Mouse (Mus musculus) urinary bladder, postnatal 25 days (tissue): Measurements from ENCODE around the gene Antxrl.

ENCODE experiments used
- DNase-seq: peaks from one replicate; pipeline ENCODE4 v3.0.0; 2022; ENCODE audit warnings: low spot score

The Antxrl gene

DNA sequence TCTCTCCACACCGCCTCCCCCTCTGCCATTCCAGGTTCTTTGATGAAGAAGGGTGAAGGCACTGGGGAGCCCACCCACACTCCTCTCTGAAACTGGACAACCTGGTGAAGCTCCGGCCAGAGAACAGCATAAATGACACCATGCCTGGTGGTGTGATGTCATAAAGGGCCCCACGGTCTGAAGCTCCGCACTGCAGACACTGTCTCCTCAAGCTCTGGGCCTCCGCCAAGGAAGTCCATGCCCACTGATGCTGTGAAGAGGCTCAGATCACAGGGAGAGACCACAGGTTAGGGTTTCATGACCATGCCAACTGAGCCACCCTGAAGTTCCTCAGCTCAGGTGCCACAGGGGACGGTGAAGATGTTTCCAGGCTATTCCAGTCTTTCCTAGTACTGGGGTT is at the start of gene Antxrl:
Antxrl (plus strand) TSS at position 192 of the 400 bp plus-strand sequence.
- DNase-seq: no peak

DNA sequence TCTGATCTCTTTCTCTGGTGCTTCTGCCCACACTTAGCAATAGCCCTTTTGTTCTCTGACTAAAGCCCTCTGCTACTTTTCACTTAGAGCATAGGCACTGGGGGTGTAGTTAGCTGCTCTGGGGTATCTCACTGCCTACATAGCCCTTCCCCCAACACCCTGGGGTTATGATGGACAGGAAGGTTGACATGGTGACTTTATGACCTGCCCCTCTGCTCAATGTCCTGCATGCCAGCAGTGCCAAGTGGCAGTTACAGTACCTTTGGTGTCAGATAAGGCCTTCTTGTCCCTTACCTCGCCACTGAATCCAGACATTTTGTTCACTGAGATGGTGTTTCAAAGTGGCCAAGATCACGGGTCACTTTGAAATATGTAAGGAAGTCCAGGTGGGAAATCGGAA is 37.4 kb upstream of the Antxrl start, which contains the start of gene Gm30083:
Gm30083 (minus strand) TSS at position 120 of the 400 bp plus-strand sequence.
- no peak for DNase-seq

DNA sequence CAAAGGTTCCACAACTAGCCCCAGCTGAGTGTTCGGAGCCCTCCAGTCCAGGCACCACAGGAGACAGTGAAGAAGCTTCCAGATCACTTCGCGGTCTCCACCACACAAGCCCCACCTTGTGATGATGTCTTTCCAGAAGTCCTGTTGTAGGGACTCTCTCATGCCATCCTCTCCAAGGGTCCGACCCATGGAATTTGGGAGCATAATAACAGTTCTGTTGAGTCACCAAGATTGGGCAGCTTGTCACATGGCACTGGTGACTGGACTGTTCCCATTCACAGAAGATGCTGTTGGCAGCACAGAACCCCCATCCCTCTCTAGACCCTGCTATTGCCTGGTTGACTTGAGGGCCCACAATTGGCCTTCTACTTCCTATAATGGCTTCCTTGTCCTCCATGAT is 36.1 kb upstream of the Antxrl start, which contains the start of gene Gm5460:
Gm5460 (plus strand) TSS at position 378 of the 400 bp plus-strand sequence.
- no peak for DNase-seq

- no peak for DNase-seq
Measured at GRCm38 (mm10) chr14:34016938-34017337, 35.6 kb upstream of the Antxrl start.

DNA sequence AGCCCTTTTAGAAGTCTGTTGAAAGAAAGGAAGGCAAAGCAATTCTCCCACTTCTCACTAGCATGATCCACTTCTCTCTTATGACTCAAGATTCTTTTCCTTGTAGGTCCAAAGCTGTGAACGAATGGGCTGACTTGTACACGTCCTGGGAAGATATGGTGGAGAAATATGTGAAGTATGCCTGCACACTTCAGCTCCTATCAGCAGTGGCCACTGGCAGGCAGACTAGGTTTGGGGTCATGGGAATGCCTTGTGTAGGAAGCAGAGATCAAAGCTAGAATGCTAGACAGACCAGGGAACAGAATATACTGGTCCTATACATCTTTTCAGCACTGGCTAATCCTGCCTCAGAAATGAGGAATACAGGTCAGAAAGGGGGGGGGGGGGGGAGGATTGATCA is 25.8 kb upstream of the Antxrl start:
- no peak for DNase-seq

GRCm38 (mm10) chr14:34033841-34034610 is 18.5 kb upstream of the Antxrl start:
- no peak for DNase-seq

- no peak for DNase-seq
Measured at GRCm38 (mm10) chr14:34041241-34041640, 11.3 kb upstream of the Antxrl start.

- DNase-seq: no peak
Measured at GRCm38 (mm10) chr14:34043341-34043740, 9.2 kb upstream of the Antxrl start.

DNA sequence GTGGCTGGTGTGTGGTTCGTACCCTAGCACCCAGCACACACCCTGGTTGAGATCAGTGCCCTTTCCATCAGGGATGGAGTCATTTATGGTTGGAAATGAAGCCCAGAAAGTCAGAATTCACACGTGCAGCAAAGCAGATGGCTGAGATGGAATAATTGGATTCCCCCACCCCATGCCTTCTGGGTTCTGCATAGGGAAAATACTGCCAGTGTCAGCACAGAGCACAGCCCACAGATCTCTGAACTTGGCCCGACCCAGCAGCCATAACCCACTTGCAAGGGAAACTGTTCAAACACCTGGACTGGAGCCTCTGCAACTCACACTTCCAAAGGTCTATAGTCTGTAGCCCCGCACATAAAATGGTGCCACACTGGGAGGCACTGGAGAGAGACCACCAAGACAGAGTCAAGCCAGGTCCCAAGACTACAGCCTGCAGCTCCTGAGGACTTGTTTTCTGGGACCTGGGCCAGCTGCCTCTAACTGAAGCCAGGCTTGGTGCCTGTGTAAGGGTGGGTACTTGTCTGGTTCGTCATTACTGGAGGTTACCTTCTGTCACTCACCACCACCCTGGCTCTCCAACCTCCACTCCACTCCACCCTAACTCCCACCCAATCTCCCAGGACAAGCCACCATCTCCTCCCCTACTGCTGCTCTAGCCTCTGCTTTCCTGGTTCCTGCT is 2.3 kb upstream of the Antxrl start:
- no peak for DNase-seq

GRCm38 (mm10) chr14:34071665-34072064 is 19.2 kb downstream of the Antxrl start:
- DNase-seq: no peak

- DNase-seq: no peak
Measured at GRCm38 (mm10) chr14:34075346-34075745, 22.8 kb downstream of the Antxrl start.

- DNase-seq: no peak
Measured at GRCm38 (mm10) chr14:34077222-34077621, 24.7 kb downstream of the Antxrl start.

DNA sequence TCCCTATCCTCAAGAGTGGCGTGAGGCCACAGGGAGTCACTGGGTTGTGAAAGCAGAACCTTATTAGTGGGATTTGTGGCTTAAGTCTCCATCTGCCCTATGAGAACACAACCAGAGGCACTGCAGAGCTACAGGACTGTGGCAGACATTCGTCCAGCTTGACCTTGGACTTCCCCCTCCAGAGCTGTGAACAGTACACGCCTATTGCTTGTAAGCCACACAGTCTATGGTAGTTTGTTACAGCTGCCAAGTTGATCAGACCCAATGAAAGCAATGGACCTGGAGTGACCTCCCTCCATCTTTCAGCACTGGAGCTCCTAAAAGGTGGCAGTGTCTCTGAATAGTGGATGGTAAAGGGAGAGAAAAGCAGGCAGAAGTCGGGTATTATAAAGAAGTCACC is 25.8 kb downstream of the Antxrl start:
- DNase-seq: no peak

DNA sequence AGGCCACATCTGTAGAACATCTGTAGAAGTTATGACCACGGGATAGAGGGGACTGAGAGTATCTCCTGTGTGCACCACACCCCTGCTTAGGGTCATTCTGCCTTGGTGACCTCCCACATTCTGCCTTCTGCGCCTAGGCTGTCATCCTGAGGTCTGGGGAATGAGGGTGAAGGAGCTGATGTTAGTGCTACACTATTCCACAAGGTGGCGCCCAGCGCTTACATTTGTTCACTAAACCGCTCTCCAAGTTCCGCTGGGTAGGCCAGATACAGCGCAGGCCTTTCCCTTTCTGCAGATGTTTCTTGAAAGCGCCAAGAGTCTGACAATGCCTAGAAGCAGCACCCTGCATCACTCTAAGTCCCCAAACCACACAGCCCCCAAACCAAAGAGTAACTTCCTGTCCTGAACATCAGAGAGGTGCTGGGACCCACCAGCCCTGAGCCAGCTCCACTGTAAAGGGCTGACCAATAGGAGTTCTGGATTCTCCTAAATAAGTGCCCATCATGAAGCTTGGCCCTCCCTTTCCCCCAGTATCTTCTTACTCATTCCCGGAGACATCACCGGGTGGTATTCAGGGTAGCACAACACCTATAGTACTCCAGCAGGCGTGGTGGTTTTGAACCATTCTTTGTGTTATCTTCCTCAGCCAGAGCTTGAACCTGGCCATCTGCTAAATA is 28.0 kb downstream of the Antxrl start:
- peak; percentile 73 for DNase-seq

GRCm38 (mm10) chr14:34085731-34086130 is 33.2 kb downstream of the Antxrl start, which contains the start of gene Anxa8:
TSS of gene Anxa8 (plus strand) at chr14:34085981.
- peak; percentile 52 for DNase-seq

GRCm38 (mm10) chr14:34086806-34087205 is 34.3 kb downstream of the Antxrl start:
- no peak for DNase-seq

DNA sequence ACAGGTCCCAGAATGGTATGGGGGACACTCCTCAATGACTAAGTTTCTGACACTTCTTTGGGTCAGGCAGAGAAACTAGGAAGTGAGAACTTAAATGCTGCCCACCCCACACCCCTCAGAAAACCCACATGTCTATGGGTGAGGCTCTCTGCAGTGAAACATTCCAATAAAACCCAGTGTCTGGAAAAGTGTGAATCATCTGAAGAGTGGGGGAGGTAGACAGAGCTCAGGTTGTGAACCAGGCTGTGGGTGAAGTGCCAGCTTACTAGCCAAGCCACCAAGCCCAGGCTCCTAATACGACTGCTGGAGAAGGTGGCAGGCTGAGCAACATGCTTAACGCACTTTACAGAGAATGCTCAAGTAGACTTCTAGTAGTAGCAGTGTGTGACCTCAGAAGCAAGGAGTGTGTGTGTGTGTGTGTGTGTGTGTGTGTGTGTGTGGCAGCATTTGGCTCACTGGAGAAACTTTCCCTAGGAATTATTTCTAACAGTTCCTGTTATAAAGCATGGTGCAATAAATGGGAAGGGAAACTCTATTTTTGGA is 35.4 kb downstream of the Antxrl start:
- DNase-seq: no peak

- DNase-seq: no peak
Measured at GRCm38 (mm10) chr14:34089796-34090195, 37.3 kb downstream of the Antxrl start.

DNA sequence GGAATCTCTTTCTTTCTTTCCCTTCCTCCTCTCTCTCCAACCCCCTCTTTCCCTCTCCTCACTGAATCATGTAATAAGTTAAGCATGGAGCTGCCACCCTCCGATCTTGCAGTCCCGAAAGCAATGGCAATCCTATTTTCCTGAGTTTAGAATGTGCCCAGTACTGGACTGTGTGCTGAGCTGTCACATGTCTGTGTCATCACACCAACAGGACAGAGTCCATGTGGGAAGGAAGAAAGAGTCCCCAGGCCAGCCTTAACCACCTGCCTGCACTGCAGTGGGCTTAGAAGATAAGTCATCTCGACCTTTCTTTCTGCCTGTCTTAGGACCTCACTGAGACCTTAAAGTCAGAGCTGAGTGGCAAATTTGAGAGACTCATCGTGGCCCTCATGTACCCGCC is 39.0 kb downstream of the Antxrl start:
- no peak for DNase-seq

- no peak for DNase-seq
Measured at GRCm38 (mm10) chr14:34092856-34093255, 40.3 kb downstream of the Antxrl start.

DNA sequence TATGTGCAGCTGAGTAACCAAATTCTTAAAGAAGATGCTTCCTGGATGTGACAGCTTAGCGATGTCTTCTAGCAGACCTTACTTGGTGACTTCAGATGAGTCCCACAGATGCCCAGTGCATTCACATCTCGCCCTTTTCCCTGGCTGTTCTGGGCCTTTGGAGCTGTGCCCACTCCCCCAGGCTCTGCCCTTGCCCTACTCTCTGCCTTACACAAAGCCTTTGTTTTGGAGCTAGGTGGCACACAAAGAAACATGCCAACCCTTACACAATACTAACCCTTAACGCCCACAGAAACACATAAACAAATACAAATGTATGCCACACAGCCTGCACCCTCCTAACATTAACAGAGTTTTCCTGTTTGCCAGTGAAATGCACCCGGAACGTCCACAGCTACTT is 43.7 kb downstream of the Antxrl start:
- DNase-seq: no peak

- no peak for DNase-seq
Measured at GRCm38 (mm10) chr14:34102601-34103000, 50.1 kb downstream of the Antxrl start, which contains the start of gene A630023A22Rik. TSS of gene A630023A22Rik (minus strand) at chr14:34102754.
